Mouse (Mus musculus): ENCODE data around the gene Capn9. TPM values are rescaled to one million over a fixed set of nuclear protein-coding genes. Genes with fewer than 3 reads are reported as not detected.

Gene Capn9
- polyA plus RNA-seq, 1 experiment from 2014 or later: not detected

GRCm38 (mm10) chr8:124573552-124574340, 2.2 kb upstream of the Capn9 start:
- peaks cover 9% of the 10 kb centered on the region; the same call in 1 of the 2 replicates for H3K4me1 ChIP-seq
- no peaks in the 10 kb centered on the region for H3K36me3 ChIP-seq
- ATAC-seq (ENCODE audit: low FRiP score, low read depth): peak; percentile 51
- no peaks in the 10 kb centered on the region for H3K27me3 ChIP-seq
- no peaks in the 10 kb centered on the region for H3K9me3 ChIP-seq
- no peak overlapping the region for H3K9ac ChIP-seq
- H3K4me3 ChIP-seq: no peak overlapping the region
- H3K4me2 ChIP-seq (replicated peaks): no peak overlapping the region
- WGBS: 67% methylated on average over 15 of the region's 15 CpGs
- no peak overlapping the region for H3K27ac ChIP-seq

- H3K4me1 ChIP-seq: 0 out of 2 replicates have a peak, but pooled peaks cover under 1% of the 10 kb centered on the region
- H3K9me3 ChIP-seq: no peaks in the 10 kb centered on the region
- 0 out of 2 replicates have a peak overlapping the region, but pooled peaks have one; percentile 25 for H3K9ac ChIP-seq
These were observed 840 bp downstream of the Capn9 start for GRCm38 (mm10) chr8:124576751-124577150.

GRCm38 (mm10) chr8:124585718-124586425, 10.0 kb downstream of the Capn9 start:
- no peaks in the 10 kb centered on the region for H3K9me3 ChIP-seq
- no peak for ATAC-seq (ENCODE audit: low FRiP score, low read depth)
- WGBS: 45% methylated on average over 3 of the region's 3 CpGs
- H3K27me3 ChIP-seq: no peaks in the 10 kb centered on the region
- no peak overlapping the region for H3K4me2 ChIP-seq (replicated peaks)
- peak overlapping the region; percentile 19; the same call in 1 of the 2 replicates for H3K9ac ChIP-seq
- no peak overlapping the region for H3K4me3 ChIP-seq
- no peaks in the 10 kb centered on the region for H3K4me1 ChIP-seq
- H3K36me3 ChIP-seq: no peaks in the 10 kb centered on the region
- no peak overlapping the region for H3K27ac ChIP-seq

More at GRCm38 (mm10) chr8:124576751-124577150, 840 bp downstream of the Capn9 start:
- Histone ChIP-seq H3K36me3 (no peaks in the 10 kb centered on the region), H3K4me2 (replicated peaks) (no peak overlapping the region), H3K27me3 (no peaks in the 10 kb centered on the region), H3K27ac (no peak overlapping the region), H3K4me3 (no peak overlapping the region)
- ATAC-seq (ENCODE audit: low FRiP score, low read depth): no peak
- WGBS: 87% methylated on average over 1 of the region's 1 CpGs

- Histone ChIP-seq H3K36me3 (no peaks in the 10 kb centered on the region), H3K9ac (peak overlapping the region; percentile 19; the same call in 1 of the 2 replicates), H3K27me3 (no peaks in the 10 kb centered on the region), H3K4me1 (no peaks in the 10 kb centered on the region), H3K9me3 (no peaks in the 10 kb centered on the region), H3K27ac (no peak overlapping the region), H3K4me2 (replicated peaks) (no peak overlapping the region), H3K4me3 (no peak overlapping the region)
- no peak for ATAC-seq (ENCODE audit: low FRiP score, low read depth)
- 77% methylated on average over 2 of the region's 2 CpGs for WGBS
These were observed 10.6 kb downstream of the Capn9 start for GRCm38 (mm10) chr8:124586556-124586955.

- Histone ChIP-seq H3K4me3 (no peak overlapping the region), H3K9me3 (no peaks in the 10 kb centered on the region), H3K4me2 (replicated peaks) (no peak overlapping the region), H3K27me3 (no peaks in the 10 kb centered on the region), H3K9ac (no peak overlapping the region), H3K27ac (no peak overlapping the region), H3K36me3 (no peaks in the 10 kb centered on the region), H3K4me1 (no peaks in the 10 kb centered on the region)
- no peak for ATAC-seq (ENCODE audit: low FRiP score, low read depth)
- WGBS: 75% methylated on average over 4 of the region's 4 CpGs
These were observed 13.5 kb downstream of the Capn9 start for GRCm38 (mm10) chr8:124589393-124589792.

GRCm38 (mm10) chr8:124604066-124604465, 28.2 kb downstream of the Capn9 start:
- WGBS: 76% methylated on average over 5 of the region's 5 CpGs
- H3K4me3 ChIP-seq: no peak overlapping the region
- no peak overlapping the region for H3K27ac ChIP-seq
- H3K4me1 ChIP-seq: no peaks in the 10 kb centered on the region
- H3K36me3 ChIP-seq: no peaks in the 10 kb centered on the region
- no peak overlapping the region for H3K4me2 ChIP-seq (replicated peaks)
- H3K9ac ChIP-seq: no peak overlapping the region
- no peak for ATAC-seq (ENCODE audit: low FRiP score, low read depth)
- no peaks in the 10 kb centered on the region for H3K27me3 ChIP-seq
- no peaks in the 10 kb centered on the region for H3K9me3 ChIP-seq

- H3K9me3 ChIP-seq: no peaks in the 10 kb centered on the region
- H3K4me3 ChIP-seq: no peak overlapping the region
- no peak overlapping the region; the same call in 1 of the 2 replicates for H3K9ac ChIP-seq
- no peaks in the 10 kb centered on the region for H3K27me3 ChIP-seq
- no peak for ATAC-seq (ENCODE audit: low FRiP score, low read depth)
- no peaks in the 10 kb centered on the region for H3K36me3 ChIP-seq
- no peak overlapping the region for H3K4me2 ChIP-seq (replicated peaks)
- no peaks in the 10 kb centered on the region for H3K4me1 ChIP-seq
- no peak overlapping the region for H3K27ac ChIP-seq
- 74% methylated on average over 13 of the region's 13 CpGs for WGBS
These were observed 32.5 kb downstream of the Capn9 start for GRCm38 (mm10) chr8:124608239-124608971.

- 75% methylated on average over 9 of the region's 9 CpGs for WGBS
- no peak for ATAC-seq (ENCODE audit: low FRiP score, low read depth)
- Histone ChIP-seq H3K27me3 (no peaks in the 10 kb centered on the region), H3K27ac (no peak overlapping the region), H3K4me2 (replicated peaks) (no peak overlapping the region), H3K4me1 (no peaks in the 10 kb centered on the region), H3K4me3 (no peak overlapping the region), H3K9me3 (no peaks in the 10 kb centered on the region), H3K9ac (no peak overlapping the region; the same call in 1 of the 2 replicates), H3K36me3 (no peaks in the 10 kb centered on the region)
These were observed 33.1 kb downstream of the Capn9 start for GRCm38 (mm10) chr8:124608972-124609353.

- H3K4me2 ChIP-seq (replicated peaks): no peak overlapping the region
- no peak overlapping the region for H3K27ac ChIP-seq
- H3K9ac ChIP-seq: no peak overlapping the region
- peaks cover 10% of the 10 kb centered on the region; the same call in 1 of the 2 replicates for H3K27me3 ChIP-seq
- peaks cover 5% of the 10 kb centered on the region; the same call in 1 of the 2 replicates for H3K4me1 ChIP-seq
- no peaks in the 10 kb centered on the region for H3K36me3 ChIP-seq
- H3K4me3 ChIP-seq: no peak overlapping the region
- no peaks in the 10 kb centered on the region for H3K9me3 ChIP-seq
- WGBS: 82% methylated on average over 5 of the region's 6 CpGs
- no peak for ATAC-seq (ENCODE audit: low FRiP score, low read depth)
These were observed 38.4 kb downstream of the Capn9 start for GRCm38 (mm10) chr8:124614325-124614724.

GRCm38 (mm10) chr8:124617266-124617869, 41.5 kb downstream of the Capn9 start:
- H3K9ac ChIP-seq: peak overlapping the region; percentile 67
- no peak overlapping the region for H3K27ac ChIP-seq
- WGBS: 9% methylated on average over 17 of the region's 17 CpGs
- peaks cover 8% of the 10 kb centered on the region; the same call in 1 of the 2 replicates for H3K4me1 ChIP-seq
- H3K4me2 ChIP-seq (replicated peaks): peak overlapping the region; percentile 73
- H3K27me3 ChIP-seq: peaks cover 10% of the 10 kb centered on the region; the same call in 1 of the 2 replicates
- peak overlapping the region; percentile 45 for H3K4me3 ChIP-seq
- no peaks in the 10 kb centered on the region for H3K36me3 ChIP-seq
- no peak; the same call in 1 of the 2 replicates for ATAC-seq (ENCODE audit: low FRiP score, low read depth)
- no peaks in the 10 kb centered on the region for H3K9me3 ChIP-seq

GRCm38 (mm10) chr8:124618252-124618651, 42.3 kb downstream of the Capn9 start:
- WGBS: 65% methylated on average over 9 of the region's 9 CpGs
- Histone ChIP-seq H3K27me3 (peaks cover 10% of the 10 kb centered on the region; the same call in 1 of the 2 replicates), H3K36me3 (no peaks in the 10 kb centered on the region), H3K9me3 (no peaks in the 10 kb centered on the region), H3K4me3 (no peak overlapping the region), H3K9ac (no peak overlapping the region), H3K27ac (no peak overlapping the region), H3K4me1 (peaks cover 8% of the 10 kb centered on the region; the same call in 1 of the 2 replicates), H3K4me2 (replicated peaks) (no peak overlapping the region)
- no peak for ATAC-seq (ENCODE audit: low FRiP score, low read depth)
